Mouse (Mus musculus): Measurements from ENCODE around the gene Igf1r. TPM values are rescaled to one million over a fixed set of nuclear protein-coding genes. Genes with fewer than 3 reads are reported as not detected.
"Not testable (repeated sequence)": the region's sequence is repeated elsewhere in the genome, so short reads cannot be mapped to it uniquely, and the experiment has no call there.

The Igf1r gene
- polyA plus RNA-seq, 1 experiment from 2014 or later: 15.2 TPM

- Histone ChIP-seq H3K9me3 (no peaks in the 10 kb centered on the region), H3K9ac (no peak overlapping the region), H3K27ac (no peak overlapping the region), H3K4me3 (replicated peaks) (peak overlapping the region; percentile 22), H3K4me1 (replicated peaks) (peaks cover 12% of the 10 kb centered on the region), H3K4me2 (replicated peaks) (peak overlapping the region; percentile 69), H3K36me3 (no peaks in the 10 kb centered on the region), H3K27me3 (replicated peaks) (peaks cover 3% of the 10 kb centered on the region; the same call in 1 of the 2 replicates)
- WGBS: 68% methylated on average over 8 of the region's 8 CpGs
- 0 out of 2 replicates have a peak, but pooled peaks have one; percentile 23 for ATAC-seq
These were observed 310.9 kb downstream of the Igf1r start for GRCm38 (mm10) chr7:68263346-68264027.

GRCm38 (mm10) chr7:68264028-68264453, 311.4 kb downstream of the Igf1r start, which contains the start of gene Pgpep1l:
Gene Pgpep1l (minus strand): TSS chr7:68264233.
- no peak within 1 kb of the TSS for H3K9ac ChIP-seq
- H3K4me3 ChIP-seq (replicated peaks): peak within 1 kb of the TSS; percentile 22
- H3K4me1 ChIP-seq (replicated peaks): peaks cover 12% of the 10 kb centered on the region
- WGBS: 7% methylated on average over 25 of the region's 25 CpGs
- peaks cover 3% of the 10 kb centered on the region; the same call in 1 of the 2 replicates for H3K27me3 ChIP-seq (replicated peaks)
- no peaks in the 10 kb centered on the region for H3K36me3 ChIP-seq
- H3K4me2 ChIP-seq (replicated peaks): peak within 1 kb of the TSS; percentile 69
- peak; percentile 74 for ATAC-seq
- no peak within 1 kb of the TSS for H3K27ac ChIP-seq
- no peaks in the 10 kb centered on the region for H3K9me3 ChIP-seq

- peak; percentile 61; the same call in 1 of the 2 replicates for ATAC-seq
- no peak overlapping the region for H3K27ac ChIP-seq
- H3K9ac ChIP-seq: no peak overlapping the region
- H3K9me3 ChIP-seq: no peaks in the 10 kb centered on the region
- H3K27me3 ChIP-seq (replicated peaks): peaks cover 3% of the 10 kb centered on the region; the same call in 1 of the 2 replicates
- WGBS: 9% methylated on average over 14 of the region's 14 CpGs
- no peaks in the 10 kb centered on the region for H3K36me3 ChIP-seq
- H3K4me3 ChIP-seq (replicated peaks): 0 out of 2 replicates have a peak overlapping the region, but pooled peaks have one; percentile 22
- H3K4me2 ChIP-seq (replicated peaks): peak overlapping the region; percentile 69
- peaks cover 12% of the 10 kb centered on the region for H3K4me1 ChIP-seq (replicated peaks)
These were observed 311.9 kb downstream of the Igf1r start for GRCm38 (mm10) chr7:68264531-68264930.

GRCm38 (mm10) chr7:68265391-68265790, 312.8 kb downstream of the Igf1r start:
- no peak overlapping the region for H3K27ac ChIP-seq
- H3K36me3 ChIP-seq: no peaks in the 10 kb centered on the region
- peaks cover 12% of the 10 kb centered on the region for H3K4me1 ChIP-seq (replicated peaks)
- H3K9me3 ChIP-seq: no peaks in the 10 kb centered on the region
- H3K4me3 ChIP-seq (replicated peaks): no peak overlapping the region
- no peak for ATAC-seq
- H3K27me3 ChIP-seq (replicated peaks): peaks cover 3% of the 10 kb centered on the region; the same call in 1 of the 2 replicates
- no peak overlapping the region for H3K9ac ChIP-seq
- H3K4me2 ChIP-seq (replicated peaks): no peak overlapping the region
- 39% methylated on average over 7 of the region's 7 CpGs for WGBS

GRCm38 (mm10) chr7:68266691-68267090, 314.1 kb downstream of the Igf1r start:
- 20% methylated on average over 6 of the region's 6 CpGs for whole genome bisulfite sequencing
- peaks cover 12% of the 10 kb centered on the region for H3K4me1 ChIP-seq (replicated peaks)
- ATAC-seq: no peak
- no peaks in the 10 kb centered on the region for H3K36me3 ChIP-seq
- no peaks in the 10 kb centered on the region for H3K9me3 ChIP-seq
- no peak overlapping the region for H3K27ac ChIP-seq
- peaks cover 3% of the 10 kb centered on the region; the same call in 1 of the 2 replicates for H3K27me3 ChIP-seq (replicated peaks)
- no peak overlapping the region for H3K4me2 ChIP-seq (replicated peaks)
- H3K4me3 ChIP-seq (replicated peaks): no peak overlapping the region
- no peak overlapping the region for H3K9ac ChIP-seq

DNA sequence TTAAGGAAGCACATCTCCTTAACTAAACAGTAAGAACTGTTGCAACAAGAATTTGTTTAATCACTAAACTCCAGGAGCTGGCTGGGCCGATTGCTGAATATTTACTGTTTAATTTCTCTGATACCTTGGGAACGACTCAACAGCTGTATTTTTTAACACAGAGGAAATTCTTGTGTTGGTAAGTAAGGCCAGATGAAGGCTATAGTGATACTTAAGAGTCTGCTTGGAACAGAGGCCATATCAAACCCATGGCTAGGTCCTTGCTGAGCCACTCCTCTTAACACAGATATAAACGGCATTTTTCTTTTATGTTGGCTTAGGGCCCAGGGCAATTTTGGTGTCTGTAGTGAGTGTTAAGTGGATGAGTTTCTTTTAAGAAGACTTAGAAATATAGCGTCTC, 317.9 kb downstream of the Igf1r start:
- Histone ChIP-seq H3K9me3 (no peaks in the 10 kb centered on the region), H3K4me1 (replicated peaks) (no peaks in the 10 kb centered on the region; the same call in 1 of the 2 replicates), H3K4me2 (replicated peaks) (no peak overlapping the region), H3K27ac (no peak overlapping the region), H3K36me3 (no peaks in the 10 kb centered on the region), H3K9ac (no peak overlapping the region), H3K4me3 (replicated peaks) (no peak overlapping the region), H3K27me3 (replicated peaks) (peaks cover 3% of the 10 kb centered on the region)
- ATAC-seq: no peak; the same call in 1 of the 2 replicates
- WGBS: 30% methylated on average over 4 of the region's 4 CpGs

DNA sequence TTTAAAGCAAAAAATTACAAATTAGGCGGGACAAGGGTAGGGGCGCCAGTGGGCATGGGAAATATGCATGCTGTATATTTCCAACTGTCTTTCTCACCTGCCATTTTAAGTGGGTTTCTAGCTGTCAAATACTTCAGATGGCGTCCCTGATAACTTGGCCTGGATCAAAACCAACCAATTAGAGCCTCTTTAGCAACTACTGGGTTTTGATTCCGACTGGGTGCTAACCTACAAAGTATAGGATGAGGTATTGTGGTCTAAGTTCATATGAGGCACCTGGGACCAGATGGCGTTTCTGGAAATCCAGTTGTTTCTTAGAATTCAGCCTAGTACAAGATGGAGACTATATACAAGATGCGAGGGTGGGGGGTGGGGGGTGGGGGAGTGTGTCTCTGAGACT, 319.2 kb downstream of the Igf1r start:
- Histone ChIP-seq H3K4me3 (replicated peaks) (no peak overlapping the region), H3K9me3 (no peaks in the 10 kb centered on the region), H3K4me1 (replicated peaks) (peaks cover 9% of the 10 kb centered on the region), H3K36me3 (no peaks in the 10 kb centered on the region), H3K9ac (no peak overlapping the region), H3K27me3 (replicated peaks) (peaks cover 3% of the 10 kb centered on the region), H3K27ac (no peak overlapping the region), H3K4me2 (replicated peaks) (no peak overlapping the region)
- WGBS: 92% methylated on average over 6 of the region's 6 CpGs
- no peak for ATAC-seq

DNA sequence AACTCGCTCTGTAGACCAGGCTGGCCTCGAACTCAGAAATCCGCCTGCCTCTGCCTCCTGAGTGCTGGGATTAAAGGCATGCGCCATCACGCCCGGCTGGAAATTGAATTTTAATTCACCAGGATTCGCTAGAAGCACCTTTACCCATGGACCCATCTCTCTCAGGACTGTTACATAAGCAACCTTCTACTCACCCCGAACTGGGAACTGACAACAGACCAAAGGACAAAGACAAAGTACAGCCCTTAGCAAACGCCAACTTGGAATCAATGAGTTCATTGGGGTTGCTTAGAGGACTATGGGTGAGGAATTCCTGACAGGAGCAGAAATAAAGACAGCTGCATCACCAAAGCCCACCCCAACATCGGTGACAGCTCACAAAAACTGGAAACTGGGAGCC, 320.0 kb downstream of the Igf1r start:
- no peaks in the 10 kb centered on the region for H3K9me3 ChIP-seq
- 88% methylated on average over 10 of the region's 10 CpGs for WGBS
- peaks cover 3% of the 10 kb centered on the region for H3K27me3 ChIP-seq (replicated peaks)
- no peak overlapping the region for H3K9ac ChIP-seq
- no peak overlapping the region for H3K27ac ChIP-seq
- no peaks in the 10 kb centered on the region for H3K36me3 ChIP-seq
- no peak overlapping the region for H3K4me3 ChIP-seq (replicated peaks)
- H3K4me2 ChIP-seq (replicated peaks): no peak overlapping the region
- H3K4me1 ChIP-seq (replicated peaks): peaks cover 9% of the 10 kb centered on the region
- no peak for ATAC-seq

GRCm38 (mm10) chr7:68273515-68273914, 320.9 kb downstream of the Igf1r start, which contains the start of gene Fam169b:
Gene Fam169b (plus strand): TSS chr7:68273839.
- H3K9ac ChIP-seq: no peak within 1 kb of the TSS
- H3K9me3 ChIP-seq: no peaks in the 10 kb centered on the region
- ATAC-seq: no peak
- peaks cover 9% of the 10 kb centered on the region for H3K4me1 ChIP-seq (replicated peaks)
- no peak within 1 kb of the TSS for H3K4me2 ChIP-seq (replicated peaks)
- no peaks in the 10 kb centered on the region for H3K36me3 ChIP-seq
- no peak within 1 kb of the TSS for H3K4me3 ChIP-seq (replicated peaks)
- H3K27ac ChIP-seq: no peak within 1 kb of the TSS
- peaks cover 3% of the 10 kb centered on the region for H3K27me3 ChIP-seq (replicated peaks)

GRCm38 (mm10) chr7:68274218-68274617, 321.6 kb downstream of the Igf1r start:
- Histone ChIP-seq H3K27me3 (replicated peaks) (peaks cover 6% of the 10 kb centered on the region), H3K27ac (no peak overlapping the region), H3K9me3 (no peaks in the 10 kb centered on the region), H3K4me1 (replicated peaks) (peaks cover 9% of the 10 kb centered on the region), H3K9ac (no peak overlapping the region), H3K4me2 (replicated peaks) (no peak overlapping the region), H3K36me3 (no peaks in the 10 kb centered on the region), H3K4me3 (replicated peaks) (no peak overlapping the region)
- no peak for ATAC-seq
- 81% methylated on average over 2 of the region's 2 CpGs for WGBS

- no peak for ATAC-seq
- Histone ChIP-seq H3K27me3 (replicated peaks) (peaks cover 6% of the 10 kb centered on the region), H3K27ac (no peak overlapping the region), H3K4me3 (replicated peaks) (no peak overlapping the region), H3K9ac (no peak overlapping the region), H3K4me2 (replicated peaks) (no peak overlapping the region), H3K4me1 (replicated peaks) (peaks cover 9% of the 10 kb centered on the region), H3K36me3 (no peaks in the 10 kb centered on the region), H3K9me3 (no peaks in the 10 kb centered on the region)
- 59% methylated on average over 9 of the region's 9 CpGs for WGBS
These were observed 322.3 kb downstream of the Igf1r start for GRCm38 (mm10) chr7:68274951-68275350.

- H3K27me3 ChIP-seq (replicated peaks); H3K9me3 ChIP-seq; H3K27ac ChIP-seq; ATAC-seq; H3K9ac ChIP-seq; H3K4me1 ChIP-seq (replicated peaks); H3K36me3 ChIP-seq: not testable (repeated sequence)
- WGBS: 49% methylated on average over 9 of the region's 9 CpGs
- peak overlapping the region; percentile 38 for H3K4me3 ChIP-seq (replicated peaks)
- H3K4me2 ChIP-seq (replicated peaks): peak overlapping the region; percentile 83
These were observed 322.8 kb downstream of the Igf1r start for GRCm38 (mm10) chr7:68275445-68275837.

All from intestine, embryonic 15.5 days (tissue).